In genomic region chr11:101986913-101987312, GRCm38 (mm10) we compare ENCODE assay signal across 8 mouse cellular contexts. TPM values are rescaled to one million over a fixed set of nuclear protein-coding genes. Genes with fewer than 3 reads are reported as not detected.
DNase-seq lines count a peak whose midpoint lies in the region; ATAC-seq and TF ChIP-seq lines count a peak whose summit lies in the region.

Gene Dusp3, minus strand, starts transcription at chr11:101987013.

- no peaks in the 10 kb centered on the region for H3K9me3 ChIP-seq in ES-E14 (ENCODE audit: control insufficient read depth, insufficient read depth, low read depth, low read length)
- H3K9me3 ChIP-seq in intestine, embryonic 16.5 days (ENCODE audit: control insufficient read depth, low read length) = no peaks in the 10 kb centered on the region

- H3K4me3 ChIP-seq in cerebellum, adult 2 months (replicated peaks; ENCODE audit: insufficient read depth, low read depth, low read length) = no peak within 1 kb of the TSS
- no peak within 1 kb of the TSS for H3K4me3 ChIP-seq in ES-E14 (ENCODE audit: insufficient read depth in 1 of 2, low read depth in 1 of 2, low read length in 2 of 2, poor library complexity in 1 of 2, severe bottlenecking in 1 of 2)
- H3K4me3 ChIP-seq in intestine, embryonic 16.5 days (ENCODE audit: low read length) = 0 out of 2 replicates have a peak within 1 kb of the TSS, but pooled peaks have one; percentile 7

- H3K27me3 ChIP-seq in cerebellum, adult 2 months (ENCODE audit: control insufficient read depth, insufficient read depth, low read length) = no peaks in the 10 kb centered on the region
- no peaks in the 10 kb centered on the region for H3K27me3 ChIP-seq in intestine, embryonic 16.5 days (replicated peaks; ENCODE audit: control insufficient read depth, insufficient read depth, low read length)

- H3K9ac ChIP-seq in ES-E14 (ENCODE audit: insufficient read depth, low read depth, low read length, poor library complexity, severe bottlenecking) = no peak within 1 kb of the TSS
- H3K9ac ChIP-seq in intestine, embryonic 16.5 days (ENCODE audit: low read depth, low read length) = no peak within 1 kb of the TSS

- 91% methylated on average over 3 of the region's 3 CpGs for WGBS in cerebellum, adult 2 months
- 80% methylated on average over 3 of the region's 3 CpGs for WGBS in intestine, embryonic 16.5 days

- no peak for DNase-seq in cerebellum, adult 2 months
- no peak for DNase-seq in cerebellum, adult 11 months
- no peak for DNase-seq in ES-E14 (ENCODE audit: low read depth, low spot score)
- DNase-seq in gastrocnemius, postnatal 10 days = no peak
- DNase-seq in frontal cortex, postnatal 25 days (ENCODE audit: low spot score in 2 of 2) = no peak
- no peak for DNase-seq in urinary bladder, adult 18-20 months (ENCODE audit: low spot score in 2 of 2)

- in situ Hi-C loops in ES-E14 (cut with MboI; ENCODE audit: low sequenced_read_pairs in 2 of 2, unreplicated experiment in 2 of 2) = no loop called here

- H3K4me1 ChIP-seq in cerebellum, adult 2 months (ENCODE audit: control insufficient read depth, insufficient read depth, low read length) = peaks cover 14% of the 10 kb centered on the region
- peaks cover 8 to 15% of the 10 kb centered on the region in 2 experiments for H3K4me1 ChIP-seq in ES-E14 (ENCODE audit: control insufficient read depth in 2 of 2, insufficient read depth in 2 of 2, low read length in 2 of 2, poor library complexity in 1 of 2)
- H3K4me1 ChIP-seq in intestine, embryonic 16.5 days (ENCODE audit: control insufficient read depth, insufficient read depth, low read length) = peaks cover 17% of the 10 kb centered on the region

- TF ChIP-seq CTCF in cerebellum, adult 2 months (IDR thresholded peaks at IDR 0.05; ENCODE audit: borderline replicate concordance, insufficient read depth, low read depth, low read length) = no peak

- no peak for ATAC-seq in intestine, embryonic 16.5 days
- ATAC-seq in monocyte, adult 5-6 weeks (replicated peaks; ENCODE audit: insufficient number of reproducible peaks, low FRiP score, low TSS enrichment, poor library complexity, severe bottlenecking) = no peak

- TF ChIP-seq POLR2A in cerebellum, adult 2 months (IDR thresholded peaks at IDR 0.05; ENCODE audit: borderline replicate concordance, insufficient read depth, low read length) = no peak

- 0 out of 2 replicates have a peak within 1 kb of the TSS, but pooled peaks have one; percentile 21 for H3K4me2 ChIP-seq in intestine, embryonic 16.5 days (ENCODE audit: low read depth, low read length)

- H3K27ac ChIP-seq in cerebellum, adult 2 months (ENCODE audit: insufficient read depth, low read length) = no peak within 1 kb of the TSS
- no peak within 1 kb of the TSS for H3K27ac ChIP-seq in ES-E14 (ENCODE audit: insufficient read depth, low read depth, low read length, poor library complexity, severe bottlenecking)
- no peak within 1 kb of the TSS; the same call in 1 of the 2 replicates for H3K27ac ChIP-seq in intestine, embryonic 16.5 days (ENCODE audit: low read length)

- H3K36me3 ChIP-seq in ES-E14 (ENCODE audit: control insufficient read depth, insufficient read depth, low read length, poor library complexity, severe bottlenecking) = peaks cover under 1% of the 10 kb centered on the region; the same call in 1 of the 2 replicates
- H3K36me3 ChIP-seq in intestine, embryonic 16.5 days (ENCODE audit: control insufficient read depth, insufficient read depth, low read length) = no peaks in the 10 kb centered on the region

TF ChIP-seq in ES-E14, 5 proteins besides CTCF, POLR2A, EP300 and RAD21:
- TF ChIP-seq ZNF384 (IDR thresholded peaks at IDR 0.05; ENCODE audit: low read depth, low read length) = no peak
- no peak for TF ChIP-seq CHD2 (IDR thresholded peaks at IDR 0.05; ENCODE audit: low read depth, low read length)
- no peak for TF ChIP-seq HCFC1 (IDR thresholded peaks at IDR 0.05; ENCODE audit: borderline replicate concordance, insufficient read depth, low read length)
- no peak for TF ChIP-seq ZC3H11A (IDR thresholded peaks at IDR 0.05; ENCODE audit: borderline replicate concordance, low read depth, low read length)
- TF ChIP-seq MAFK (IDR thresholded peaks at IDR 0.05; ENCODE audit: insufficient read depth, low read depth, low read length) = no peak
TF ChIP-seq in ES-E14: peak in this region for 0.

RNA-seq across cellular contexts. Expression of gene Dusp3, which starts in this region (rescaled TPM):
- polyA plus RNA-seq in cerebellum, adult 2 months (2012; rRNA removed) = 86.0 and 98.5 TPM in 2 replicates
- total RNA-seq in ES-E14 (2012; rRNA removed) = 12.8 and 14.8 TPM in 2 replicates
- 100 to 1,000 TPM; 122 to 136 TPM for total RNA-seq in gastrocnemius, postnatal 10 days (2021)
- 27.6 and 29.5 TPM in 2 replicates for polyA plus RNA-seq in intestine, embryonic 16.5 days (2015; fragmentation: Nextera tagmentation; extraction: Ambion mirVana)
- 32.4 to 36.2 TPM (median 35.3 TPM) in 3 replicates for total RNA-seq in monocyte, adult 5-6 weeks (2017)
